Mouse (Mus musculus): ENCODE results near the gene Cenpp. TPM values are rescaled to one million over a fixed set of nuclear protein-coding genes. Genes with fewer than 3 reads are reported as not detected.

The Cenpp gene
- polyA plus RNA-seq, 1 experiment from 2014 or later = 10.6 TPM

GRCm38 (mm10) chr13:49581541-49582530 lies 70.7 kb downstream of the Cenpp start, which contains the start of gene Omd:
Gene Omd (plus strand): TSS chr13:49582462.
- Histone ChIP-seq H3K36me3 (ENCODE audit: control insufficient read depth, insufficient read depth) (no peaks in the 10 kb centered on the region), H3K4me1 (replicated peaks; ENCODE audit: control insufficient read depth, insufficient read depth, low read length) (no peaks in the 10 kb centered on the region), H3K4me2 (ENCODE audit: low read length) (no peak within 1 kb of the TSS), H3K27ac (ENCODE audit: low read length) (no peak within 1 kb of the TSS), H3K9ac (replicated peaks; ENCODE audit: low read depth, low read length) (no peak within 1 kb of the TSS), H3K27me3 (replicated peaks; ENCODE audit: control insufficient read depth, insufficient read depth, low read length) (no peaks in the 10 kb centered on the region), H3K4me3 (replicated peaks; ENCODE audit: low read length) (no peak within 1 kb of the TSS), H3K9me3 (ENCODE audit: control insufficient read depth, low read length) (no peaks in the 10 kb centered on the region)
- ATAC-seq = no peak
- WGBS = 74% methylated on average over 8 of the region's 8 CpGs

- H3K9me3 ChIP-seq (ENCODE audit: control insufficient read depth, low read length) = no peaks in the 10 kb centered on the region
- no peak overlapping the region for H3K4me2 ChIP-seq (ENCODE audit: low read length)
- no peak overlapping the region for H3K27ac ChIP-seq (ENCODE audit: low read length)
- H3K9ac ChIP-seq (replicated peaks; ENCODE audit: low read depth, low read length) = no peak overlapping the region
- H3K27me3 ChIP-seq (replicated peaks; ENCODE audit: control insufficient read depth, insufficient read depth, low read length) = no peaks in the 10 kb centered on the region
- WGBS = 91% methylated on average over 2 of the region's 2 CpGs
- H3K4me3 ChIP-seq (replicated peaks; ENCODE audit: low read length) = no peak overlapping the region
- no peak for ATAC-seq
- no peaks in the 10 kb centered on the region for H3K36me3 ChIP-seq (ENCODE audit: control insufficient read depth, insufficient read depth)
- no peaks in the 10 kb centered on the region for H3K4me1 ChIP-seq (replicated peaks; ENCODE audit: control insufficient read depth, insufficient read depth, low read length)
Measured at GRCm38 (mm10) chr13:49571418-49571817, 81.2 kb downstream of the Cenpp start.

DNA sequence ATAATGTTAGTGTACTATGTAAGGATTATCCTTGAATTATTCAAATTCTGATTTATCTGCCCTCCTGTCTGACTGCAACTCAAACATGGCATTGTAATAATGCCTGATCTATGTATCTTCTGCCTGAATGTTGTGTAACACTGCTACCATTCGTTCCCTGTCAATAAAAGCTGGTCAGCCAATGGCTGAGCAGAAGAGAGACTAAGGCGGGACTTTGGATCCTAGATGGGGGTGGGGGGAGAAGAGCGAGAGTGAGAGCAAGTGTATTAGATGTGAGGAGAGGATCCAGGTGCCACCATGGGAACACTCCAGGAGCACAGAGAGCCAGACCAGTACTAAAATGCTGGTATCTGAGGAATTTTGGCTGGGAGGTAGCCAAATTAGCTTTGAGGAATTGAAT lies 82.2 kb downstream of the Cenpp start:
- no peak for ATAC-seq
- no peaks in the 10 kb centered on the region for H3K27me3 ChIP-seq (replicated peaks; ENCODE audit: control insufficient read depth, insufficient read depth, low read length)
- no peaks in the 10 kb centered on the region for H3K9me3 ChIP-seq (ENCODE audit: control insufficient read depth, low read length)
- no peak overlapping the region for H3K9ac ChIP-seq (replicated peaks; ENCODE audit: low read depth, low read length)
- 64% methylated on average over 3 of the region's 3 CpGs for WGBS
- no peaks in the 10 kb centered on the region for H3K36me3 ChIP-seq (ENCODE audit: control insufficient read depth, insufficient read depth)
- no peak overlapping the region for H3K27ac ChIP-seq (ENCODE audit: low read length)
- no peak overlapping the region for H3K4me3 ChIP-seq (replicated peaks; ENCODE audit: low read length)
- no peak overlapping the region for H3K4me2 ChIP-seq (ENCODE audit: low read length)
- no peaks in the 10 kb centered on the region for H3K4me1 ChIP-seq (replicated peaks; ENCODE audit: control insufficient read depth, insufficient read depth, low read length)

- 86% methylated on average over 1 of the region's 1 CpGs for WGBS
- Histone ChIP-seq H3K9me3 (ENCODE audit: control insufficient read depth, low read length) (no peaks in the 10 kb centered on the region), H3K4me1 (replicated peaks; ENCODE audit: control insufficient read depth, insufficient read depth, low read length) (no peaks in the 10 kb centered on the region), H3K4me3 (replicated peaks; ENCODE audit: low read length) (no peak overlapping the region), H3K27ac (ENCODE audit: low read length) (no peak overlapping the region), H3K9ac (replicated peaks; ENCODE audit: low read depth, low read length) (no peak overlapping the region), H3K36me3 (ENCODE audit: control insufficient read depth, insufficient read depth) (no peaks in the 10 kb centered on the region), H3K4me2 (ENCODE audit: low read length) (no peak overlapping the region), H3K27me3 (replicated peaks; ENCODE audit: control insufficient read depth, insufficient read depth, low read length) (no peaks in the 10 kb centered on the region)
- ATAC-seq = no peak
Measured at GRCm38 (mm10) chr13:49564347-49564746, 88.2 kb downstream of the Cenpp start.

DNA sequence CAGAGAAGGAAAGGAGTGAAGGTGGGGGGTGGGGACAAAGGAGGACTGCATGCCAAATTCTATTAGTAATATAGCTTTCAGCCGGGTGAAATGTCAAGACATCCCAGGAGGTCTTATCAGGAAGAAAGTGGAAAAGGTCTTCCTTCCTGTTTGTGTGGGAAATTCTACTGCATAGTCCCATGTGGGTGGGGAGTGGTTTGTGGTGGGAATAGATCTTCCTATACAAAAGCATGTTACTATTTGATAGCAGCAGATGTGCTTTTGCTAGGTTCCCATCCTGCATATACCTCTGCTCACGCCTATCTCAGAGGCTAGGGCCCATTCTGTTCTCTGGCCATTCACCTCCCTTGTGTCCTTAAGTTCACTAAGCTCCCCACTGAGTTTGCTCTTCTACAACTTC lies 91.7 kb downstream of the Cenpp start:
- no peak overlapping the region for H3K9ac ChIP-seq (replicated peaks; ENCODE audit: low read depth, low read length)
- no peaks in the 10 kb centered on the region for H3K4me1 ChIP-seq (replicated peaks; ENCODE audit: control insufficient read depth, insufficient read depth, low read length)
- H3K36me3 ChIP-seq (ENCODE audit: control insufficient read depth, insufficient read depth) = no peaks in the 10 kb centered on the region
- H3K9me3 ChIP-seq (ENCODE audit: control insufficient read depth, low read length) = no peaks in the 10 kb centered on the region
- no peaks in the 10 kb centered on the region for H3K27me3 ChIP-seq (replicated peaks; ENCODE audit: control insufficient read depth, insufficient read depth, low read length)
- H3K4me2 ChIP-seq (ENCODE audit: low read length) = no peak overlapping the region
- H3K27ac ChIP-seq (ENCODE audit: low read length) = no peak overlapping the region
- ATAC-seq = no peak
- 70% methylated on average over 2 of the region's 2 CpGs for WGBS
- H3K4me3 ChIP-seq (replicated peaks; ENCODE audit: low read length) = no peak overlapping the region

DNA sequence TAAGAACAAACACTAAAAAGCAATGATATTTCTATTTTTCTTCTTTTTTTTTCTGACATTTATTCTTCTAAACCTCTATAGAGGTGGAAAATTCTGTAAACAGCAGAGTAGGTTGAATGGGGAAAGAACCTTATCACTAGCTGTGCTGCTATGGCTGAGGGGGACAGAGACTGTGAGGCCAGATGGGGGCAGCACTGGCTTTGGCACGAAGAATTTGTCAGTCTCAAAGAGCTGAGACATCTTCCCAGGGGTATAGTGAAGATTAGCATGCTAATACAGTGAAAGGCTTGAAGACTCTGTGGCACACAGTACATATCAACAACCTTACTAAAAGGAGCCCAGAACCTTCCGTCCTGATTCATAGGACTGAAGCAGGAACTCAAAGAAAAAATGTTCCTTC lies 93.4 kb downstream of the Cenpp start:
- WGBS = 36% methylated on average over 2 of the region's 2 CpGs
- no peak for ATAC-seq
- no peaks in the 10 kb centered on the region for H3K4me1 ChIP-seq (replicated peaks; ENCODE audit: control insufficient read depth, insufficient read depth, low read length)
- no peak overlapping the region for H3K4me3 ChIP-seq (replicated peaks; ENCODE audit: low read length)
- no peaks in the 10 kb centered on the region for H3K36me3 ChIP-seq (ENCODE audit: control insufficient read depth, insufficient read depth)
- H3K27ac ChIP-seq (ENCODE audit: low read length) = no peak overlapping the region
- no peaks in the 10 kb centered on the region for H3K27me3 ChIP-seq (replicated peaks; ENCODE audit: control insufficient read depth, insufficient read depth, low read length)
- no peaks in the 10 kb centered on the region for H3K9me3 ChIP-seq (ENCODE audit: control insufficient read depth, low read length)
- no peak overlapping the region for H3K4me2 ChIP-seq (ENCODE audit: low read length)
- no peak overlapping the region for H3K9ac ChIP-seq (replicated peaks; ENCODE audit: low read depth, low read length)

- Histone ChIP-seq H3K27ac (ENCODE audit: low read length) (no peak overlapping the region), H3K27me3 (replicated peaks; ENCODE audit: control insufficient read depth, insufficient read depth, low read length) (no peaks in the 10 kb centered on the region), H3K4me1 (replicated peaks; ENCODE audit: control insufficient read depth, insufficient read depth, low read length) (no peaks in the 10 kb centered on the region), H3K36me3 (ENCODE audit: control insufficient read depth, insufficient read depth) (no peaks in the 10 kb centered on the region), H3K9ac (replicated peaks; ENCODE audit: low read depth, low read length) (no peak overlapping the region), H3K9me3 (ENCODE audit: control insufficient read depth, low read length) (no peaks in the 10 kb centered on the region), H3K4me3 (replicated peaks; ENCODE audit: low read length) (no peak overlapping the region), H3K4me2 (ENCODE audit: low read length) (no peak overlapping the region)
- 77% methylated on average over 1 of the region's 1 CpGs for WGBS
- no peak for ATAC-seq
Measured at GRCm38 (mm10) chr13:49556924-49557323, 95.7 kb downstream of the Cenpp start.

DNA sequence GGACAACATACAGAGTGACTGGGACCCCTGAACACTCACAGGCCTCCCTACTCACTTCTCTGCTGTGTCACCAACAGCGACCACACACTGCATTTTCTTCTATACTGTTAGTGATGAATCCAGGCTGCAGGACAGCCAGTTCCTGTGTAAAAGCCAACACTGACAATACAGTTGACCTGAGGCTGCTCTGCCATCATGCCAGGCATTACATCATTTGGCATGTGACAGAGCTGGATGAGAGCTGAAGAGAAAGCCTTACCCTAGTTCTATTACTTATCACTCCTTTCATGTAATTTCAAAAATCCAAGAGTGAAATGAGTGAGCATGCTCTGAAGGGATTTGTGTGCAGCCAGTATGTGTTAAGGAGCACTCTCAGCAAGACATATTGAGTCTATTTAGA lies 96.4 kb downstream of the Cenpp start:
- WGBS = 38% methylated on average over 1 of the region's 1 CpGs
- no peak overlapping the region for H3K4me2 ChIP-seq (ENCODE audit: low read length)
- no peaks in the 10 kb centered on the region for H3K9me3 ChIP-seq (ENCODE audit: control insufficient read depth, low read length)
- no peak overlapping the region for H3K9ac ChIP-seq (replicated peaks; ENCODE audit: low read depth, low read length)
- no peaks in the 10 kb centered on the region for H3K27me3 ChIP-seq (replicated peaks; ENCODE audit: control insufficient read depth, insufficient read depth, low read length)
- no peak overlapping the region for H3K27ac ChIP-seq (ENCODE audit: low read length)
- no peaks in the 10 kb centered on the region for H3K4me1 ChIP-seq (replicated peaks; ENCODE audit: control insufficient read depth, insufficient read depth, low read length)
- ATAC-seq = no peak
- no peaks in the 10 kb centered on the region for H3K36me3 ChIP-seq (ENCODE audit: control insufficient read depth, insufficient read depth)
- no peak overlapping the region for H3K4me3 ChIP-seq (replicated peaks; ENCODE audit: low read length)

GRCm38 (mm10) chr13:49554519-49554918 lies 98.1 kb downstream of the Cenpp start:
- H3K36me3 ChIP-seq (ENCODE audit: control insufficient read depth, insufficient read depth) = no peaks in the 10 kb centered on the region
- no peak overlapping the region for H3K4me3 ChIP-seq (replicated peaks; ENCODE audit: low read length)
- H3K27ac ChIP-seq (ENCODE audit: low read length) = no peak overlapping the region
- H3K4me2 ChIP-seq (ENCODE audit: low read length) = no peak overlapping the region
- 88% methylated on average over 5 of the region's 5 CpGs for WGBS
- H3K9ac ChIP-seq (replicated peaks; ENCODE audit: low read depth, low read length) = no peak overlapping the region
- no peaks in the 10 kb centered on the region for H3K27me3 ChIP-seq (replicated peaks; ENCODE audit: control insufficient read depth, insufficient read depth, low read length)
- no peaks in the 10 kb centered on the region for H3K9me3 ChIP-seq (ENCODE audit: control insufficient read depth, low read length)
- no peaks in the 10 kb centered on the region for H3K4me1 ChIP-seq (replicated peaks; ENCODE audit: control insufficient read depth, insufficient read depth, low read length)
- ATAC-seq = no peak
